Mouse (Mus musculus): ENCODE results near the gene Rab6b. TPM values are rescaled to one million over a fixed set of nuclear protein-coding genes. Genes with fewer than 3 reads are reported as not detected.

Rab6b gene
- total RNA-seq, 1 experiment from 2014 or later = 3.1 TPM

DNA sequence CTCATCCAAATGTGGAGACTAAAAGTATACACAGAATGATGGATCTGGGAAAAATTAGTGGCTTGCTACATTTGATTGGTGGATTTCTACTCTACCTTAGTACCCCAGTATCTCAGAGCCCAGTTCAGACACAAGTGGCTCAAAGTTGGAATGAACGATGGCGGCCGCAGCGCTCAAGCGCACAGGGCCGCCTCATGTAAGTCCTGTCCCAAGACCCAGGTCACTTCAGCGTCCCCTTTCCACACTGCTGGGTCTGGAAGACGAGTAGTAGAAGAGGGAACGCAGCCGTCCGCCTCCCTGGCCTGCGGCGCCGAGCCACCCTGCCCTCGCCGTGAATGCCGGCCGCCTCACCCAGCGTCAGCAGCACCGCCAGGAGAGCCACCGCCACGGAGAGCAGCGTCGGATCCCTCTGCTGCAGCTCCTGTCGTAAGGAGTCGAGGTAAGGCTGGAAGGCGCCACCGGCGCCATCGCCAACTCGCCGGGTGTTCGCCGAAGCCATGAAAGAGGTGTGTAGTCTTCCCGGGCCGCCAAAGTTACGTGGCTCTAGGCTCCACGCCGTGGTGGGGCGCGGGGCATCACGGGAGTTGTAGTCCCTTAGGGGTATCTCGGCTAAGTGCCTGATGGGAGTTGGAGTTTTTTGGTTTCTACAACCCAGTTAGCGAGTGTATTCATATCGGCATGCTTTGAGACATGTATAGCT, 90.1 kb downstream of the Rab6b start, which contains the start of gene Srprb:
Gene Srprb (minus strand): TSS at position 577 of the 700 bp plus-strand sequence.
- peak; percentile 97 for DNase-seq

DNA sequence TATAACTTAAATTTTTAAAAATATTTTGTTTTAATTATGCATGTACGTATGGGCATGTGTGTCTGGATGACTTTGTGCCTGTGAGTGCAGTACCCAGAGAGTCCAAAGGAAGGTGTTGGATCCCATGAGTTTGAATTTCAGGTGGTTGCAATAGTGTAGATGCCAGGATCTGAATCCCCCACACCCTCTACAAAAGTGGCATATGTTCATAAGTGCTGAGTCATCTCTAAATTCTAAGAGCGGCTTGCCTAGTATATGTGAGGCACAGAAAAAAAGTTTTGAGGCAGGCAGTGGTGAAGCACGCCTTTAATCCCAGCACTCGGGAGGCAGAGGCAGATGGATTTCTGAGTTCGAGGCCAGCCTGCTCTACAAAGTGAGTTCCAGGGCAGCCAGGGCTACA, 94.2 kb downstream of the Rab6b start:
- no peak for DNase-seq

DNA sequence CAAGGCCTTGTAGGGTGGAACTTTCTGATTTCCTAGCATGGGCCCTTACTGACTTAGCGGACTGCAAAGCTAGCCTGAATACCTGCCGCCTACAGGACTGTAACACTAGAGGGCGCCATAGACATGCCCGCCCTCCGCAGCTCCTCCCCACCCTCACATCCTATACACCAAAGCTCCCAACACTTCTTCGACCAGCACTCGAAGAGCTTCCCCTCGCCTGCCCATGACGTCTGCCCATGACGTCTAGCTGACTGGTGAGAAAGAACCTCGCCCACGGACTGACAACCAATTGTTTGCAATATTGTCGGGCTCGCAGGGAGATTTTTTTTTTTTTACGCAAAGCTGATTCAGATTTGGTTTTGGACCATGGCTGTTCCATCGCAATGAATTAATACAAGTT, 96.3 kb downstream of the Rab6b start:
- DNase-seq = peak; percentile 74

DNA sequence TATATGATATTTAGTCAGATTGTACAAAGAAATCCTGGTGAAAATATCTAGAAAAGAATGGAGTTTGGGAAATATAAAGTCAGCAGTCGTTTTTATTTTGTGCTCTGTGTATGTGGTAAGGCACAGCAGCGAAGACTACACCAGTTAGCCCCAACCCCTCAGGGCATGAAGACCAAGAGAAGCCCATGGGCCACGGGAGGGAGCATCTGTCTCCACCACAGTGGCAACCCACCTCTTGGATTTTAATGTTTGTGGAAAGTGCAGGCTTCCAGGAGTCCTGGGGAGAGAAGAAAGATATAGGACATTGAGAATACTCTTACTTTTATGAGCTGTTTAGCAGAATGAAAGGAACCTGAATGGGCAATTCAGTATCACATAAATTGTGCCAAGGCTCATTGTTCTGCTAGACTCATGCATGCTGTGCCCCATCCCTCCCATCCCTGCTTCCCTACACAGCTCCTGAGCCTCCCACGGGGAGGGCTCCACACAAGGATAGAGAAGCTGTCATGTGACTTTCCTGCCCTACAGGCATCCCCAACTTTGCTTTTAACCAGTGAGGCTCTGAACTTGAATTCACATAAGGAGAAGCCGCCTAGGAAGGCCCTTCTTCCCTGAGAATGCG, 97.3 kb downstream of the Rab6b start:
- no peak for DNase-seq

DNA sequence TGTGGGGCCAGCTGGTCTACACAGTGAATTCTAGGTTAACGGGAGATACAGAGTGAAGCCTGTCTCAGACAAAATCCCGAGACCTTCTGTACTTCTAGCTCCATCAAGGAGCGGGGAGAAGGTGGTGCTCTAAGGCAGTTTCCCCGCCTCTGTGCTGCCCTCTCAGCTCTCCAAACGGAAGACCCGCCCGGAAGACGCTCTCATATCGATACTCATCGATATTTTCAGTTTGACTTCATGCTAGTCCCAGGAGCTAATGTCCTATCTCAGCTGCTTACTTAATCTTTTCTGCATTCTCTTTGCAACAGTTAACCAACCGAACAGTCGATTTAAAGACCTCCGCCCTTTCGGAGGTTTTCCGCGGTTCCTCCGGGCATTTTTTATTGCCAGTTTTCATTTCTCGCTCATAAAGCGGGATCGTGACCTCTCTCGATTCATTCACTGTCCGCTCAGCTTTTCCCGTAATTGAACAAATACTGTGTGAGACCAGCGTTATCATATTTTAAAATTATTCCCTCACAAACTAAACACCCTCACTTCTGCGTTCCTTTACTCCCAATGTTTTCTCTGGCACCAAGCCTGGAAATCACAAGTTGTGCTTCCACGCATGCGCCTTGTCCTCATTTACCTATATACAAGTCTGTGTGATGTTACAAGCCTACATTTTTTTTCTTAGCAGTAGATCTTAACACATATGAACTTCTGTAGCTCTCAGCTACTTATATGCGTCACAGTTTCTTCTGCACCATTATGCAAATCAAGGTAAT, 101.2 kb downstream of the Rab6b start:
- DNase-seq = no peak

DNA sequence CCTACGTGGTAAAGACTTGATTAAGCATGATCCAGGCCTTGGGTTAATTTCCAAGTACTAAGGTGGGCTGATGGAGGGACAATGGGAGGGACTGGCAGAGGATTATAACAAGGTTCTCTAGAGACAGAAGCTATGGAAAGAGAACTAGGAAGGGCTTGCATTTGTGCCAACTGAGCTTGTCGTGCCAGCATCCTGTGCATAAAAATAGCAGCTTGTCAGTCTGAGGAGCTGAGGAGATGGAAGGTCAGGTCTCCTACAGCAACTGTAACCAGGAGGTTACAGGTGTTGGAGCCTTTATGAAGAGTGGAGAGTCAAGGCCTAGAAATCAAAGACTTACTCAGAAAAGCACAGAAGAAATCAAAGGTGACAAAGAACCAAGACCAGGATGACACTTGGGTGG, 102.0 kb downstream of the Rab6b start:
- DNase-seq = no peak

DNA sequence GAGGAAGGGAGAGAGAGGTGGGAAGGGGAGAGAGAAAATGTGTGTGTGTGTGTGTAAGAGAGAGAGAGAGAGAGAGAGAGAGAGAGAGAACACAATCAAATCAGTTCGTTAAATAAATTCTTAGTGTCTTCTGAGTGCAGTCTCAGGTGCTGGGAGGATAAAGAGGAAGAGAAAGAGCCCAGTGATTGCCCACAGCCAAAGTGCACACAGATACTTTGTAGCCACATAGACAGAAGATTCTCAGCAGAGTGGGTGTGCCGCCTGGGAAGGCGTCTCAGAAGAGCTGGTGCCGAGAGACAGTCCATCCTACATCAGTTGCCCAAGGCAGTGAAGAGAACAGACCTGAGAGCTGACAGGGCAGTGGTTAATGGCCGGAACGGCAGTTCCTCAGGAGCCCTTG, 102.7 kb downstream of the Rab6b start:
- no peak for DNase-seq

DNA sequence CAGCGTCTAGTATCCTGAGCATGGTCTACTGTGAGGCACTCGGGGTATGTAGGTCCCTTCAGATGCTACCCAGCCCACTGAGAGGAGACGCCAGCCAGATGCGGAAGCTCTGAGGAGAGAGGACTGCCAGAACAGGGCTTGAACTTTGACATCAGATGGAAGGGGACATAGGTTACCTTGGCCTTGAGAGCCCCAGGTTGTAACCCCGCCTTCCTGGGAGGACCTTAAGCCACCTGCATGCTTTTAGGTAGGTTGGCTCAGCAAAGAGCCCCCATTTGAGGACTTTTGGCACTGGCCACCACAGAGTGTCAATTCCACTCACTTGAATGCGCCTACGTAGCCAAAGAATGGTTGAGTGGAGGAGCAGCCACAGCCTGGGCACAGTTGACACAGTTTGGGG, 113.1 kb downstream of the Rab6b start:
- no peak for DNase-seq

DNA sequence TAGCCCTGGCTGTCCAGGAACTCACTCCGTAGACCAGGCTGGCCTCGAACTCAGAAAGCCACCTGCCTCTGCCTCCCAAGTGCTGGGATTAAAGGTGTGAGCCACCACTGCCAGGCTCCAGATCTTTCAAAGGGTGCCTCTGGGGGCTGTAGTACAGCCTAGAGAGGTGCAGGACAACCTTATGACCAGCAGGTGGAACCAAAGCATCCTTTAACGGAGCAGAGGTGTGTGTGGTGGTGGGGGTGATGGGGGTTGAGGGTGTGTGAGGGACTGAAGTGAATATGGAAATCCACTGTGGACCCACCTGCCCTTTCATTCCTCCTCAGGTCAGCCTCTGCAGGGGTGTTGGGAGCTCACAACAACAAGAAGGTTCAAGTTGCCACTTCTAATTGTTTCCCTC, 113.9 kb downstream of the Rab6b start:
- DNase-seq = peak; percentile 47

DNA sequence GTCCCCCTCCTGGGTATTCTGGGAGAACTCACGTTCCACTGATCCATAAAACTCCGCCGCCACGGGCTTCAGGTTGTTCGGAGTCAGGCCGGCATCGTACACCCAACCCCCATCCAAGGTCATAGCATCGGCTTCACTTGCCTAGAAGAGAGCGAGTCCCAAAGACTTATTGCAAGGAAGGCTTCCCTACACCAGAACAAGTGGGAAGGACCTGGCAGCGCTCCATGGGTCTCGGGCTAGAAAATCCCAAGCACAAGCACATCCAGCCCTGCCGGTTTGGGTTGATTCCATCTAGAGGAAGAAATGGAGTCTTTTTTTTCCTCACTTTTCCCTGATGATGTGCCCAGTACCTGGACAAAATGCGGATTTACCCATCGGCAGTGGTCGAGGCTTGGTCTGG, 115.2 kb downstream of the Rab6b start:
- DNase-seq = peak; percentile 18

DNA sequence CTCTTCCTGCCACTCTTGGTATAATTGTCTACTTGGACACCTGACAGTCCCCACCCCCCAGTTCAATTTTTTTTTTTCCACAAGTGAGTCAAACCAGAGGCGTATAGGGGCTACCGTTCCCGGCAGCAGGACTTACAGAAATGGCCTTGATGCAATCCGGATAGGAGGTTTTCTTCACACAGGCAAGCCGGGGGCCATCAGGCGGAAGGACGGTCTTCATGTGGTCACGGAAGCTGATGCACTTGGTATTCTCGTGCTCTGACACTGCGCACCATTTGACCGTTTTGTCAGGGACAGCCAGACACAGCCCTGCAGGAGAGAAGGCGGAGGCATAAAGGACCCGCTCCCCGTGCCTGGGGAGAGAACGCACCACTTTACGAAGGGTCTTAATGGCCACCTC, 116.2 kb downstream of the Rab6b start:
- no peak for DNase-seq

DNA sequence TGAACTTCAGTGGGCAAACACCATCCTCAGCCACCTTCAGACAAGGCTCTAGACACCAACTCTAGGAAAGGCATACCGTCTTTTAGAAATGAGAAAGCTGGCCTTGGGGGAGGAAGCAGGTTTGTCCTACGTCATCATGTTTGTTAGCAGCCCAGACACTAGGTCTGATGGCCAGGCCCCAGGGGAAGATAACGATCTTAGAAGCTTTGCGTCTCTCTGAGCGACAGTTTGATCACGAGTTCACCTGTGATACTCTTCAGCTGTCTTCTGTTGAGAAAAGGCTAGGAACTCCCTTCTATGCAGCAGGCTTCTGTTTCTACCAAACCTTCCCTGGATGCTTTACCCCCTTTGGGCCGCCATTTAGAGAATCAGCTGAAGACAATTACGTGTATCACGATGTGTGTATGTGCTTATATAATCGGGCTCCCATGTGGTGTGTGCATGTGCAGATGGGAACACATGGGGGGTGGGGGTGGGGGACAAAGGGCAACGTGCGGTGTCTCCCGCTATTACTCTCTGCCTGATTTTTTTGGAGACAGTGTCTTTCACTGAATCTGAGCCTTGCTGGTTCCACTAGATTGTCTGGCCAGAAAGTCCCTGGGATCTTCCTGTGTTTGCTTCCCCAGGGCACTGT, 116.9 kb downstream of the Rab6b start:
- DNase-seq = no peak

DNA sequence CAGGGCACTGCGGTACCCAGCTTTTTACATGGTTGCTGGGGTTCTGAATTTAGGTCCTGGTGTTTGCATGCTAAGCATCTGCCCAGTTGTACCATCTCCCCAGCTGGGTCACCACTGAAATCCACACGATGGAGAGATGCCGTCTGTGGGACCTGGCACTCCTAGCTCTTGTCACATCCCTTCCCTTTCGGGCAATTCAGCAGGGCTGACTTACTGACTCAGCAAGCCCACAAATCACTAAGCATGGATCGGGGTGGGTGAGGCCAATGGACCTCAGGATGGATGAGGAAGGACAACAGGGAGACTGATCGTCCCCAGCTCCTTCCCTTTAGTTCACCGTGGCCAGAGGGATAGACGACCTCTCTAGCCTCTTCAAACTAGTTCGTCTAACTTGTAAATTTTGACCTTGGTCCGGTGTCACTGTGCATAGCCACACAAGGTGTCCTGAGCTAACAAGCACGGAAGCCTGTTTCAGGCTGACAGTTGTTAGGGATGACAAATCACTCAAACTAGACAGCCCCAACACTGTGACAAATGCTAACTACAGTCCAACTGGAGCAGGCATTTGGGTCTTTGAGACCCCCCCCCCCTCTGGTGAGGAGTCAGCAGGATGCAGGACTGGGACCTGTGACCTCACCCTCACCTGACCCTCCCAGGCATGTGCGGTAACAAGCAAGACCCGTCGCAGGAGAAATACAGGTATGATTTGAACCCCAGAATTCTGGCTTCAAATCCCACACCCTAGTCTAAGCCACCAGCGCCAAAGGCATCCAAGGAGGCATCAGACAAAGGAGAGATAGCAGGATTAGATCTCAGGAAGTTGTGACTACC, 117.7 kb downstream of the Rab6b start:
- no peak for DNase-seq

DNA sequence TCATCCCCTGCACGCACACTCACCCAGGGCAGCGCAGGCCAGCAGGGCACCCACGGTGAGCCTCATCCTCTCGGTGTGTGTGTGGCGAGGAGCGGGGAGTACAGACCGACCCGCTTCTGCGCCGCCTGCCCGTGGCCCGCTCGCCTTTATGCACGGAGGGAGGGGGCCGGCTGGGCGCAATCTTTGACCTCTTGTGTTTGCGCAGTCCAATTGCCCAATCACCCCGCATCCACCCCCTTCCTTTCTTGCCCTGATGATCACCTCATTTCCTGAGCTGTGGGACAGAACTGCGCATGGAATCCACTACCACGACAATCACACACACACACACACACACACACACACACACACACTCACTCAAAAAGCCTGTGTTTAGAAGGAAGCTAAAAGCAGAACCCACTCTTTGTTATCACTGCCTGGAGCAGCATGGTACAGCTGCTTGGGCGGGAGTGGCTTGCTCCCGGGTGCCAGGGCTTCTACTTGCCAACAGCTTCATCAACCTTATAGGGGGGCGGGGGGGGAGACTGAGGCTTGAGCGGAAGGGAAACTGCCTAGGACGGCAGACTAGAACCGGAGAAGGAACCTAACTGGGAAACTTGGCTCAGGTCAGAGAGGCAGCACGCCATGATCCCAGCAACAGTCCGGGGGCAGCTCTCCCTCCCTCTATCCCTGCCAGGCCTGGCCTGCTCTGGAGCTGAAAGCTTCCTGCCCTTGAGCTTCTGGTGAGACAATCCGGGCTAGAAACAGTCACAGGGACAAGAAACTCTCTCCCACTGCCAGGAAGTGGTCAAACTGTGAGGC, 118.8 kb downstream of the Rab6b start, which contains the start of the genes Gm20425 and Trf:
Gene Gm20425 (minus strand): TSS at position 157 of the 801 bp plus-strand sequence.
Gene Trf (minus strand): TSS at position 294 of the 801 bp plus-strand sequence.
- peak; percentile 52 for DNase-seq

DNA sequence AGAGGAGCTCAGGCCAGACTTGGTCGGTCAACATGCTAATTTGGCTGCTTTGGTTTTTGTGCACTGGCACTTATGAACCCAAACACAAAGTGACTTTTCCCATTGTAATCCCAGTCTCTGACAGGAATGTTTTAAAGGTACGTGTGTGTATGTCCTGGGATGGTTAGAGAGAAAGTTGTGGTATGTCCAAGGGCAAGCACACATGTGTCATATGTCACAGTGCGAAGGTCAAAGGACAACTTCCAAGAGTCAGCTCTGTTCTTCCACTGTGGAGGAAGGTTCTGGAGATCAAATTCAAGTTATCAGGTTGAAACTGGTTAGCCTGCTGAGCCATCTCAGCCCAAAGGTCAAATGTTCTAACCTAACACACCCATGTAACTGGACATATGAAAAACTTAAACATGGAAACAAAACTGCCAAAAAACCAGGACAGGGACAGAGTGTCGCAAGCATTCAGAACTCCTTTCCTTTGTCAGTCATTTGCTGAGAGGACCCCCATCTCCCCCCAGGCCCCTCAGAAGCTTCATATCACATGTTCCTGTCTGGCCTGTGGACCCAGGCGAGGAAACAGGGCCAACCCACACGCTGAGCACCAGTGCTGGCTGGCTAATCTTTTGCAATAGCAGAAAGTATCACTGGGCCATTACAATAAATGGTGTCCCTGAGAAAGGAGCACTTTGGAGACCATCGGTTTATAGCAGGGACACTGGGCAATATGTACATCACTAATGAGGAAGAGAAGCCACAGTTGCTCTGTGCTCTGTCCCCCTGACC, 120.8 kb downstream of the Rab6b start:
- DNase-seq = no peak

DNA sequence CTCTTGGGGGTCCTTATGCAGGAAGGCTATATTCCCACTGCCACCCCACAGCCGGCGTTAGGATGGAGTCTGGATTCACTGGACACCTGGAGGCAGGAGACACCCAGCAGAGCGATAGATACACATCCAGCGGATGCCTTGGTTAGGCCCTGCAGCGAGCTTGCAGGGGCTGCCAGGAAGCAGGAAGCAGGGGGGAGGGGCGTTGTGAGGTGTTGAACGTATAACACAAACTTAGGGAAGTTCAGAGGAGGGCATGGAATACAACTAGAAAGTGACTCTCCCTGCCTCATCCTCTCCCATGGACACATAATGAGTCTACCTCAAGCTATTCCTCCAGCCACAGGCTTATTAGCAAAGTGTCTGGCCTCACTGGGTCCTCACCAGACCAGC, 121.4 kb downstream of the Rab6b start:
- no peak for DNase-seq

DNA sequence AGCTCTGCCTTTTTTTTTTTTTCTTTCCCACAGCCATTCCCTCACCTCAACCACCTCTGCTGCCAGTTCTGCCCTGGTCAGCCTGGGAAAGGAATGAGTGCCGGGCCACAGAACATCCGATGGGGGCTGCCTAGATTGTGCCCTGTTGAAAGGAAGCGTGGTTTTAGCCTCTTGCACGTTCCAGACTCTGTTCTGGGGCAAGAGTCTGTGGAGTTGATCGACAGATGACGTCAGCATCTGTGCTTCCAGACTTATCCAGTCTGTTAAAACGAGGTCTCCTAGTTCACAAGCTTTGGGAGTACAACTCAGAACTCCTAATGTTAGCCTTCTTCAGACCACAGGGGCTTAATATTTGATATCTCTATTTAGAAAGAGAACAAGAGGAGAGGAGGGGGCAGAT, 122.5 kb downstream of the Rab6b start:
- DNase-seq = no peak

DNA sequence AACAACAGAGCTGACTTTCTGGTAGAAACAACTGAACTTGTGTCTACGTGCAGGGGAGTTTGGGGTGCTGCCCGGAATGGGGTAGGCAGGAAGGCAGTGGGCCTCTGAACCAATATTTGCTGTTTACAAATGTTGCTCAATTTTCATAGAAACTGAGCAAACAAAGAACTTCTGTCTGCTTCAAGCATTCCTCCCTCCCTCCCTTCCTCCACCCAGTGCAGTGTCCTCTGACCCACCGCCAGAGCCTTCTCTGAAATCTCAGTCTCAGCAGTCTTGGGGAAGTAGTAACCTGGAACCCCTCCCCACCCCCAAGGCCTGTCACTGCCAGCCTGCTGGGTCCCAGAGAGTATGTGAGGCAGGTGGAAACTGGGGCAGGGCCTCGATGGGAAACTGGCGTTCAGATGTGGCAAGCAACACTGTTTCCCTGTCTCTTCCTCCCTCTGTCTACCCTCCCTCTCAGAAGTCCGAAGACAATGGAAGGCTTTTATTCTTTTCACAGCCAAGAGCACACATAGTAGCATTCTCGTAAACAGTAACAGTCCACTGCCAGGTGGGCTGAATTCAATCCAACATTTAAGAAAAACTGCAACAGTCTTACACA, 123.1 kb downstream of the Rab6b start:
- DNase-seq = no peak

Data from adrenal gland, postnatal 14 days (tissue).